8 mouse cellular contexts compared by ENCODE assay signal in the genomic region with DNA sequence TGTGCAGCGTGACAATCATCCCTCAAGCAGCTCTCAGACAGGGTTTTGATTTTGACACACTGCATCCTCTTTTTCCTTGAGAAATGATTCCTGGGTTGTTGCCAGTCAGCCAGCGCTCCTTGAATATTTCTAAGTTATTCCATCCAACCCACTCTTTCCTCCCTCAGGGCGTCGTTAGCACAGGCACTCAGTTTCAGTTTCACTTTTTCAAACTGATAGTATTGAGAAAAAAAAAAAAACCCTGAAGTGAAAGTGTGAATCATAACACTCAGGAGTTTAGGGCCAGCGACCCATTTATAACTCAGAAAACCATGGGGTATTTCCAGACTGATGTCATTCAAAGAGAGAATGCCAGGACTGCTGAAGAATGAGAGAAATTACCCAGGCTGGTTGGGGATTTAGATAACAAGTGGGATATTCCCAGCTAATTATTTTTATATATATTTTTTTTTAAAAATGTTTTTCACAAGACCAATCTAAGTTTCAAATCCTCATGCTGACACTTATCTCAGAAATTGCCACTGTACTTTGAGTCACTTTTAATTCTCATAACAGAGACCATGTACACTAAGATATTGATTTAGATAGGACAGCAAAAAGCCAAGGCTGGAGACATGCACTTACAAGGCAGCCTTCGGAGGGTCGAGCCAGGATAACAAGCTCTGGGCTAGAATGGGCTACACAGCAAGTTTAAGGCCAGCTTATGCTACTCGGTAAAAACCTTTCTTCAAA.
DNase-seq lines count a peak whose midpoint lies in the region; ATAC-seq and TF ChIP-seq lines count a peak whose summit lies in the region.

No protein-coding gene starts in this region.

- no peak overlapping the region for H3K9ac ChIP-seq in forebrain, embryonic 15.5 days (replicated peaks)
- no peak overlapping the region for H3K9ac ChIP-seq in forebrain, embryonic 12.5 days
- H3K9ac ChIP-seq in liver, embryonic 11.5 days (ENCODE audit: low read depth, low read length) = no peak overlapping the region

- TF ChIP-seq POLR2A in olfactory bulb, adult 2 months (IDR thresholded peaks at IDR 0.05; ENCODE audit: insufficient read depth, low read depth, low read length) = no peak

- WGBS in forebrain, embryonic 15.5 days = 49% methylated on average over 8 of the region's 8 CpGs
- 72% methylated on average over 8 of the region's 8 CpGs for WGBS in forebrain, embryonic 12.5 days
- WGBS in liver, embryonic 11.5 days = 69% methylated on average over 8 of the region's 8 CpGs
- 28% methylated on average over 8 of the region's 8 CpGs for WGBS in olfactory bulb, adult 2 months

- no peak; the same call in 1 of the 2 replicates for ATAC-seq in forebrain, embryonic 15.5 days (replicated peaks)
- ATAC-seq in forebrain, embryonic 12.5 days (ENCODE audit: low FRiP score) = no peak
- peak; percentile 95 for ATAC-seq in inflammation-experienced regulatory T-cells, adult 6 months
- ATAC-seq in liver, embryonic 11.5 days (replicated peaks; ENCODE audit: low FRiP score) = no peak

- no peak for TF ChIP-seq CTCF in olfactory bulb, adult 2 months (IDR thresholded peaks at IDR 0.05; ENCODE audit: insufficient read depth, low read depth, low read length)

- H3K27ac ChIP-seq in forebrain, embryonic 15.5 days (replicated peaks) = no peak overlapping the region
- no peak overlapping the region for H3K27ac ChIP-seq in forebrain, embryonic 12.5 days
- no peak overlapping the region for H3K27ac ChIP-seq in liver, embryonic 11.5 days (ENCODE audit: low read depth, low read length)
- no peak overlapping the region for H3K27ac ChIP-seq in olfactory bulb, adult 2 months (ENCODE audit: insufficient read depth, low read depth, low read length)

- H3K4me3 ChIP-seq in forebrain, embryonic 15.5 days = no peak overlapping the region
- no peak overlapping the region for H3K4me3 ChIP-seq in forebrain, embryonic 12.5 days (replicated peaks)
- no peak overlapping the region for H3K4me3 ChIP-seq in liver, embryonic 11.5 days (ENCODE audit: low read depth, low read length)
- H3K4me3 ChIP-seq in olfactory bulb, adult 2 months (ENCODE audit: insufficient read depth, low read depth, low read length) = peak overlapping the region; percentile 31

- no peaks in the 10 kb centered on the region for H3K36me3 ChIP-seq in forebrain, embryonic 15.5 days
- H3K36me3 ChIP-seq in forebrain, embryonic 12.5 days (replicated peaks) = no peaks in the 10 kb centered on the region
- no peaks in the 10 kb centered on the region for H3K36me3 ChIP-seq in liver, embryonic 11.5 days (ENCODE audit: control insufficient read depth, insufficient read depth, low read length)

- H3K27me3 ChIP-seq in forebrain, embryonic 15.5 days = no peaks in the 10 kb centered on the region
- no peaks in the 10 kb centered on the region for H3K27me3 ChIP-seq in forebrain, embryonic 12.5 days
- H3K27me3 ChIP-seq in liver, embryonic 11.5 days (replicated peaks; ENCODE audit: control insufficient read depth, insufficient read depth, low read length) = no peaks in the 10 kb centered on the region

- H3K9me3 ChIP-seq in forebrain, embryonic 15.5 days = no peaks in the 10 kb centered on the region
- no peaks in the 10 kb centered on the region for H3K9me3 ChIP-seq in forebrain, embryonic 12.5 days
- no peaks in the 10 kb centered on the region for H3K9me3 ChIP-seq in liver, embryonic 11.5 days (ENCODE audit: control insufficient read depth, low read length)

- 0 out of 2 replicates have a peak overlapping the region, but pooled peaks have one; percentile 3 for H3K4me2 ChIP-seq in forebrain, embryonic 15.5 days (replicated peaks)
- no peak overlapping the region for H3K4me2 ChIP-seq in forebrain, embryonic 12.5 days
- 0 out of 2 replicates have a peak overlapping the region, but pooled peaks have one; percentile 9 for H3K4me2 ChIP-seq in liver, embryonic 11.5 days

- H3K4me1 ChIP-seq in forebrain, embryonic 15.5 days = peaks cover 3% of the 10 kb centered on the region; the same call in 1 of the 2 replicates
- no peaks in the 10 kb centered on the region for H3K4me1 ChIP-seq in forebrain, embryonic 12.5 days
- H3K4me1 ChIP-seq in liver, embryonic 11.5 days (replicated peaks; ENCODE audit: control insufficient read depth, insufficient read depth, low read length) = no peaks in the 10 kb centered on the region
- no peaks in the 10 kb centered on the region for H3K4me1 ChIP-seq in olfactory bulb, adult 2 months (ENCODE audit: control insufficient read depth, insufficient read depth, low read length)

- peak; percentile 17 to 32 for DNase-seq in CD8-positive naive resting alpha-beta T cell, adult 2 months (ENCODE audit: low read depth in 2 of 2, low spot score in 2 of 2)
- peak; percentile 17 for DNase-seq in fibroblast of lung, adult 2 months (ENCODE audit: low read depth)
- no peak for DNase-seq in liver, embryonic 11.5 days (ENCODE audit: low spot score)
- DNase-seq in embryo, embryonic 10.5 days (ENCODE audit: low spot score) = no peak

Comparison
In these comparisons a context has a peak if more than half of its experiments do, and no peak if none do; other contexts are left out.
1. DNase-seq: peak in CD8-positive naive resting alpha-beta T cell, adult 2 months (2 of 2) and fibroblast of lung, adult 2 months (single experiment); none in liver, embryonic 11.5 days (single experiment) and embryo, embryonic 10.5 days (single experiment).